Mouse (Mus musculus): ENCODE measurements around the gene Vps11.

DNA sequence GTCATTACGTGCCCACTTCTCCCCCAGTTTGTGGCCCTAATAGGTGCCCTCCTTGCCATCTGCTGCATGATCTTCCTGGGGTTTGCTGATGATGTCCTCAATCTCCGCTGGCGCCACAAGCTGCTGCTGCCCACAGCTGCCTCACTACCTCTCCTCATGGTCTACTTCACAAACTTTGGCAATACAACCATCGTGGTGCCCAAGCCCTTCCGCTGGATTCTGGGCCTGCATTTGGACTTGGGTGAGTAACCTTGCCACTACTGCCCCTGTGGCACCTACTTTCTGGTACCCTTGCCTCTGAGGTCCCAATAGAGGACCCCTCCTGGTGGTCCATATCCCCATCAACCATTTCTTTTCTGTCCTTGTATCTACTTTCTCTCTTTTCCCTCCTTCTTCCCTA, 33.5 kb downstream of the Vps11 start:
- TF ChIP-seq POLR2A (IDR thresholded peaks at IDR 0.05; ENCODE audit: low read depth, low read length), result no peak
- no peak for TF ChIP-seq CTCF (conservative IDR thresholded peaks at IDR 0.05; ENCODE audit: insufficient read depth, insufficient read length, low read depth, low read length)

Data from kidney, adult 2 months (tissue).